Mouse (Mus musculus) intestine, postnatal 0 days (tissue): ENCODE data around the gene Shc3. TPM values are rescaled to one million over a fixed set of nuclear protein-coding genes. Genes with fewer than 3 reads are reported as not detected.

Experiments used
- ATAC-seq: fragments of 200-750 bp; cut with Nextera tagmentation; 2 replicates; pipeline ENCODE4 v1.8.0; 2017; ENCODE audit warnings: mild to moderate bottlenecking, moderate TSS enrichment, moderate library complexity
- H3K27ac ChIP-seq: fragments of 300-500 bp; sonication (generic); 2 replicates; pipeline ENCODE4 v1.5.1; 2014; ENCODE audit warnings: mild to moderate bottlenecking, low read depth, low read length, moderate library complexity
- H3K27me3 ChIP-seq: fragments of 300-500 bp; sonication (generic); replicated peaks from 2 replicates; pipeline ENCODE4 v1.6.1; 2014; ENCODE audit warnings: low read length, mixed read lengths; ENCODE audit not compliant: control insufficient read depth, insufficient read depth
- H3K36me3 ChIP-seq: fragments of 300-500 bp; sonication (generic); 2 replicates; pipeline ENCODE4 v1.6.1; 2014; ENCODE audit warnings: mild to moderate bottlenecking, moderate library complexity; ENCODE audit not compliant: control insufficient read depth, insufficient read depth
- H3K4me1 ChIP-seq: fragments of 300-500 bp; sonication (generic); replicated peaks from 2 replicates; pipeline ENCODE4 v1.6.1; 2014; ENCODE audit warnings: antibody characterized with exemption, low read length, mixed read lengths; ENCODE audit not compliant: control insufficient read depth, insufficient read depth
- H3K4me2 ChIP-seq: fragments of 300-500 bp; sonication (generic); replicated peaks from 2 replicates; pipeline ENCODE4 v1.6.1; 2014; ENCODE audit warnings: low read depth, mild to moderate bottlenecking, moderate library complexity
- H3K4me3 ChIP-seq: fragments of 300-500 bp; sonication (generic); 2 replicates; pipeline ENCODE4 v1.5.1; 2014; ENCODE audit warnings: low read depth, low read length
- H3K9ac ChIP-seq: fragments of 300-500 bp; sonication (generic); 2 replicates; pipeline ENCODE4 v1.6.1; 2014; ENCODE audit warnings: mild to moderate bottlenecking, low read depth, low read length
- H3K9me3 ChIP-seq: fragments of 300-500 bp; sonication (generic); 2 replicates; pipeline ENCODE4 v1.6.1; 2016; ENCODE audit warnings: mixed run types; ENCODE audit not compliant: control insufficient read depth
- CTCF ChIP-seq: sonication (generic); IDR thresholded peaks from 2 replicates; pipeline ENCODE4 v1.5.1; 2016; ENCODE audit warnings: low read depth, mild to moderate bottlenecking, control low read depth, antibody characterized with exemption, moderate library complexity
- WGBS: fragments of 180-500 bp; shearing (Covaris S2); extraction: QIAGEN DNeasy Blood & Tissue Kit; methylation state at CpG from one replicate; pipeline ENCODE4 v1.1.7; 2014; 5-methylcytosine and 5-hydroxymethylcytosine counted together
- polyA plus RNA-seq: library from polyadenylated mRNA; unstranded; fragments of >200 nt; fragmentation: Nextera tagmentation; extraction: Ambion mirVana; gene quantifications from 2 replicates; pipeline ENCODE4 v1.2.1, GENCODE M21; 2015

The Shc3 gene
- polyA plus RNA-seq, 1 experiment from 2014 or later = 0.17 TPM

GRCm38 (mm10) chr13:51488945-51489344, 80.3 kb downstream of the Shc3 start:
- no peaks in the 10 kb centered on the region for H3K4me1 ChIP-seq
- WGBS = 53% methylated on average over 3 of the region's 3 CpGs
- no peaks in the 10 kb centered on the region for H3K36me3 ChIP-seq
- H3K4me2 ChIP-seq = no peak overlapping the region
- TF ChIP-seq CTCF = no peak
- no peak for ATAC-seq
- H3K27me3 ChIP-seq = no peaks in the 10 kb centered on the region
- H3K9ac ChIP-seq = no peak overlapping the region
- H3K27ac ChIP-seq = no peak overlapping the region
- no peak overlapping the region for H3K4me3 ChIP-seq
- H3K9me3 ChIP-seq = no peaks in the 10 kb centered on the region

DNA sequence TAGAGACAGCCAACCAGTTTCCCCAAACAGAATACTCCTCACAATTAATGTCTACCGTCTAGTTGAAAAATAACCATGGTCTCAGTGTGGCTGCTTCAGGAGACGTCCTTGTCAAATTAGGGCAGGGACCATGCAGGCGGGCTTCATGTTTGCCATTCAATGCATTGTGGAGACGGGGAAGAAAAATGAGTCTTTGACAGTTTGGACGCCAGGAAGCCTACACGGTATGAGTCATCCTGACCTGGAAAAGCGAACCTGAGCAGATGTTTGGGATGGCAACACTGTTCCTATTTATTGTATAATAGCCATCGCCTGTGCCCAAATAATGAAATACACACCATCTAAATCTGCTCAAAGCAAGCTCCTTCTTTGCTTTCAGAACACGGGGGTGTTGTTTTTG, 83.9 kb downstream of the Shc3 start:
- Histone ChIP-seq H3K27ac (no peak overlapping the region), H3K36me3 (no peaks in the 10 kb centered on the region), H3K9me3 (no peaks in the 10 kb centered on the region), H3K4me2 (no peak overlapping the region), H3K9ac (no peak overlapping the region), H3K27me3 (no peaks in the 10 kb centered on the region), H3K4me1 (no peaks in the 10 kb centered on the region), H3K4me3 (no peak overlapping the region)
- no peak for ATAC-seq
- no peak for TF ChIP-seq CTCF
- 80% methylated on average over 9 of the region's 9 CpGs for WGBS

DNA sequence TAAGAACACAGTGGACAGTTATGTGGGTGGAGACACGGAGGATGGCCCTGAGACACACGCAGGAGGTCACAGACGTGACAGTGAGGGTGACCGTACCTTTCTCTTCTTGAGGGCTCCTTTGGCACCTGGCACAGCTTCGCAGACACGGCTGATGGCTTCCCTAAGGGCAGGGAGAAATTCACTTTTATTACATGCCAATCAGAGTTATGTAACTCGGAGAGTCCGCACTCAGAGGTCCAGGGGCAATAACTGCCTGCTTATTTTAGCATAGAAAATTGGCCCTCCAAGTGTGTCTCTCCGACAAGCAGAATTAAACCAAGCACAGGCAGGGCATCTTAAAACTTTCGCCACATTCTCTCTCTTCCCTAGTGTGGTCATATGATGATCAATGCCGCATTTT, 86.4 kb downstream of the Shc3 start:
- Histone ChIP-seq H3K9ac (no peak overlapping the region), H3K4me2 (no peak overlapping the region), H3K9me3 (no peaks in the 10 kb centered on the region), H3K4me3 (no peak overlapping the region), H3K4me1 (no peaks in the 10 kb centered on the region), H3K36me3 (no peaks in the 10 kb centered on the region), H3K27ac (no peak overlapping the region), H3K27me3 (no peaks in the 10 kb centered on the region)
- TF ChIP-seq CTCF = no peak
- no peak for ATAC-seq
- WGBS = 81% methylated on average over 11 of the region's 11 CpGs

- H3K4me1 ChIP-seq = no peaks in the 10 kb centered on the region
- no peak overlapping the region for H3K4me3 ChIP-seq
- no peak overlapping the region for H3K9ac ChIP-seq
- TF ChIP-seq CTCF = no peak
- H3K27me3 ChIP-seq = no peaks in the 10 kb centered on the region
- H3K4me2 ChIP-seq = no peak overlapping the region
- no peaks in the 10 kb centered on the region for H3K36me3 ChIP-seq
- H3K27ac ChIP-seq = no peak overlapping the region
- no peaks in the 10 kb centered on the region for H3K9me3 ChIP-seq
- WGBS = 75% methylated on average over 11 of the region's 11 CpGs
- no peak for ATAC-seq
These were observed 88.7 kb downstream of the Shc3 start for GRCm38 (mm10) chr13:51480341-51481011.

DNA sequence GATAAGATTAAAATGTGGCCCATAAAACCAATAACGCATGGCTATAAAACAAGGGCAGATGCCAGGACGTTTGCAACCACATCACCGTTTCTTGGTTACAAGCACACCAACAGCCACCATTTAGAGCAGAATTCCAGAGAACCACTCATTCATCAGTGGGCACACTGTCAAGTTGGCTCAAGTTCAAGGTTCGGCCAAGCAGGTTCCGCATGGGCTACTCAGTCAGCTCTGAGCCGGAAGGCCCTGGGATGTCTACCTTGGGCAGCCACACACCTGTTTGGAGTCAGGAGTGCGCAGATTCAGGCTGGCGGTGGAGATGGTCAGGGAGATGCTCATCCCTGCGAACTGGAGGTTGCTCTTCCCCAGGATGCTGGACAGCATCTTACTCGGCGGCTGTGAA, 89.4 kb downstream of the Shc3 start:
- no peak for TF ChIP-seq CTCF
- Histone ChIP-seq H3K36me3 (no peaks in the 10 kb centered on the region), H3K4me1 (no peaks in the 10 kb centered on the region), H3K9me3 (no peaks in the 10 kb centered on the region), H3K27me3 (no peaks in the 10 kb centered on the region), H3K4me3 (no peak overlapping the region), H3K4me2 (no peak overlapping the region), H3K9ac (no peak overlapping the region), H3K27ac (no peak overlapping the region)
- ATAC-seq = no peak
- 83% methylated on average over 11 of the region's 11 CpGs for WGBS

DNA sequence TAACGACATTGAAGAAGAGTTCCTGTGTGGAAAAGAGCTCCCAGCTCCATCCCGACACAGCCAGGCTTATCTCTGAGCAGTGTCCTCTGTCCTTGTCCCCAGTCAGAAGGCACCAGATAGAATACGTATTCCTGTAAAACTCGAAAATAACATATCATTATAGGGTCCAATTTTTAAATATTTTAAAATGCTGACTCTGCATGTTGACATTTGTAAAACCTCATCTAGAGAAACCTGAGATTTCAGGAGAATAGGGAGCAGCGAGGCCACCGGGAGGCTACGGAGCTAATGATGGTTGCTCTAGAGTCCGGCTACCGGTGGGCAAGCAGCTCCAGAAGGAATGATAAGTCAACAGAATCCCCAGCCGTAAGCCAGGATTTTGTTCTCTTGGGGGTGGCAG, 92.2 kb downstream of the Shc3 start:
- 78% methylated on average over 10 of the region's 10 CpGs for WGBS
- no peak for ATAC-seq
- Histone ChIP-seq H3K4me1 (no peaks in the 10 kb centered on the region), H3K27ac (no peak overlapping the region), H3K4me3 (no peak overlapping the region), H3K27me3 (no peaks in the 10 kb centered on the region), H3K9ac (no peak overlapping the region), H3K36me3 (no peaks in the 10 kb centered on the region), H3K4me2 (no peak overlapping the region), H3K9me3 (no peaks in the 10 kb centered on the region)
- TF ChIP-seq CTCF = no peak

DNA sequence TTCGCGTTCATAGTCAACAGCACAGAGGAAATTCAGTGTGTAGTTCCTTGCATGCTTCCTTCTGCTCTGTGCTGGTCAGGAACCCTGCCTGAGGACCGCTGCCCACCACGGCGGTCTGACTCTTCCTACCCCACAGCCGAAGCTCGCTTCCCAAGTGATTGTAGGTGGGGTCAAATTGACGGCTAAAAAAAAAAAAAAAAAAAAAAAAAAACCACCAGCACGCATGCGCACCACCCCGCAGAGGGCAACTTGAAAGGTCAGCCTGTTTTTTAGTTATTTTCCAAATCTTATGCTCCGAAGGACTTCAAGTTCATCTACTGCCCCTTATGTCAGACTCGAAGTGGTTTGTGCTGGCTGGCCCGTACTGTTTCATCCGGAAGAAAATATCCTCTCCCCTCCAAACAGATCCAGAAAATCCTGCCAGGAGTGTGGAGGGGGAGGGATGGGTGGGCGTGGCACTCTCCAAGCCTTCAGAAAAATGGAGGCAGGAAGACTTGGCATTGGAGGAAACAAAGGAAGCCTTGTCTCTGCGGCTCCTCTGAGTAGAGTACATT, 100.4 kb downstream of the Shc3 start:
- 66% methylated on average over 17 of the region's 17 CpGs for WGBS
- TF ChIP-seq CTCF = no peak
- no peak overlapping the region for H3K4me3 ChIP-seq
- H3K9ac ChIP-seq = no peak overlapping the region
- H3K4me2 ChIP-seq = no peak overlapping the region
- ATAC-seq = no peak
- no peaks in the 10 kb centered on the region for H3K36me3 ChIP-seq
- no peaks in the 10 kb centered on the region for H3K4me1 ChIP-seq
- no peaks in the 10 kb centered on the region for H3K9me3 ChIP-seq
- H3K27ac ChIP-seq = no peak overlapping the region
- H3K27me3 ChIP-seq = no peaks in the 10 kb centered on the region
